Mouse (Mus musculus) forelimb bud, embryonic 11.5 days (tissue): ENCODE data around the gene Cpd.

Source experiments
- DNase-seq: peaks from one replicate; pipeline ENCODE4 v3.0.0-alpha.2; 2012; ENCODE audit warnings: low read depth, low spot score

The Cpd gene

DNA sequence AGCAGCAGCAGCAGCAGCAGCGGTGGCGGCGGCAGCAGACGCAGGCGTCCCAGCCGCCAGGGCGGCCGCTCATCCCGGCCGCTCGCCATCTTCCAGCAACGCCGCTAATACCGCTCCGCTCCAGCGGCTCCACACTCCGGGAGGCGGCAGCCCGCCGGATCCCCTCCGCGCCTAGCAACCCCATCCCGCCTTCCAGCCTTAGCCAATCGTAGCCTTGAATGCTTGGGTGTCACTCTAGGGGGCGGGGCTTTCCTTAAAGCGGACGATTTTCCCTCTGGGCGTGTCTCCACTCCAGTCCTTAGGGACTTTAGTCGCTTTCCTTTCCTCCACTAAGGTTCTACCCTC is at the start of gene Cpd:
TSS of gene Cpd (minus strand) at position 141 of the 345 bp plus-strand sequence.
- peak; percentile 95 for DNase-seq

DNA sequence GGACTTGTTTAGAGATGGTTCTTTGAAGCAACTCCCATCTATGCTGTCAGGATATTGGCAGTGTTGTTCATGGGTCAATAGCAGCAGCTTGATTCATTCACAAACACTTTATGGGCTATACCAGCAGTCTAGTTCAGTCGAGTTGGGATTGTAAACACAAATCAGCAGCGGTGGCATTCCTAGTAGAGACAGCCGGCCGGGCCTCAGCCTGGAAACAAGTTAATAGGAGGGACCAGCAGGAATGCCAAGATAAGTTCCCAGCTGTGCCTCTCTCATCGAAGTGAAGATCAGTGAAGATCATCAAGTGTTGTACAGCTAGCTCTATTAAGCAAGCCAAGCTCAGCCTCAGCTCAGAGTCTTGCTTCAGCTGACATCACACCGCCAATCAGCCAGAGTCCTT is 49.5 kb upstream of the Cpd start:
- no peak for DNase-seq

DNA sequence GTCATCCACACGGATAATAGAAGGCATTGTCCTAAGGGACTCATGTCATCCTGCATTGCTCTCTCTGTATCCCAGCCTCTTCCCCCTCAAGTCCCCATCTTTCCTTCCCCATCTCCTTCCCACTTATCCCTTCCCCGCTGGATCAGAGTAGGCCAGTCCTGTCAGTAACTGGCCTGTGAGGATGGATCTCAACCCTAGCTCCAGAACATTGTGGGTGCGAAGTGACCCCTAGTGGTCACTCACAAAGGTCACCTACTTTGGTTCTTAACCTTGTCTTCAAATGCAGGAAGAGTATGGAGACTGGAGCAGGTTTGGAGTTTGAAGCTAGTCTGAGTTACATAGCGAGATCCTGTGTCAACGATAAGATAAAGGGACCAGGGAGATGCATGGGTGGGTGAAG is 47.4 kb upstream of the Cpd start:
- DNase-seq = peak; percentile 67

DNA sequence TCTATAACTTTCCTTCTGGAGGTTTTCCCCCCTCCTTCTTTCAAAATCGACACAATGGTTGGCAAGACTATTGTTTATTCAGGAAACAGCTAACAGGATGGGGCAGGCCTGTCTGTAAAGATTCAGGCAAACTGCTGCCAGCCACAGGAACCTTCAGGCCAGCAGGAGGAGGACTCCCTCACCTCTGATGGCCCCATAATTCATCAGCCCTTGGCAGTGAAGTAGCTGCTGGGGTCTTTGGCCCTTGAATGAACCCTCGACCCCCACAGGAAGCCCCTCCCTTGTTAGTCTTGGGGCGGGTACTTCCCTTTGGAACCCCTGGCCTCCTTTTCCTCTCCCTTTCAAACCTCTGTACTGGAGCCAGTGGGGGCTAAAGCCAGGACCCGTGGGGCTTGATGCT is 46.8 kb upstream of the Cpd start:
- no peak for DNase-seq

GRCm38 (mm10) chr11:76892972-76893371 is 46.2 kb upstream of the Cpd start:
- DNase-seq = no peak

DNA sequence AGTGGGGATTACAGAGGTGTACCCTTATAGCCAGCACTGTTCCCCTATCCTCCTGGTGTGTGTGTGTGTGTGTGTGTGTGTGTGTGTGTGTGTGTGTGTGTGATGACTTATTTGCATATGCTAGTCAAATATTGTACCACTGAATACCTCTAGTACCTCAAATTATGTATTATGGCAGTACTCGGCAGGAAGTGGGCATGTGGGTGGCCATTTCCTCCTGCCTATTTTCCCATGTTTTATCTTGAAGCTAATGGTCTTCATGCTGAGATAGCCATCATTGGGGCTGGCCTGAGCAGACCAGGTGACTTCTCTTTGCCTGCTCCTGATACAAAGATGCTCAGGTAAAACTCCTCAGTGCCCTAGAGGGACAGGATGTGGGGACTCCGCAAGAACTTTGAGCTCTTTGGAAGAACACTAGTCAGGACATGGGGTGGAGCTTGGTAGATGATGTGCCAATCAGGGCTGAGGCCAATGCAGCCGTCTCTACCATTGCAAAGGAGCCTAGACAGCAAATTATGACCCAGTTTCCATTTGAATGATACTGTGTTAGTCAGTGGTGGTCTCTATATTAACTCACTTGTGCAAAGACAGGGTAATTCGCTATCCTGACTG is 45.0 kb upstream of the Cpd start:
- DNase-seq = no peak

GRCm38 (mm10) chr11:76891171-76891570 is 44.4 kb upstream of the Cpd start:
- no peak for DNase-seq

- DNase-seq = no peak
Measured at GRCm38 (mm10) chr11:76889339-76890164, 42.7 kb upstream of the Cpd start.

DNA sequence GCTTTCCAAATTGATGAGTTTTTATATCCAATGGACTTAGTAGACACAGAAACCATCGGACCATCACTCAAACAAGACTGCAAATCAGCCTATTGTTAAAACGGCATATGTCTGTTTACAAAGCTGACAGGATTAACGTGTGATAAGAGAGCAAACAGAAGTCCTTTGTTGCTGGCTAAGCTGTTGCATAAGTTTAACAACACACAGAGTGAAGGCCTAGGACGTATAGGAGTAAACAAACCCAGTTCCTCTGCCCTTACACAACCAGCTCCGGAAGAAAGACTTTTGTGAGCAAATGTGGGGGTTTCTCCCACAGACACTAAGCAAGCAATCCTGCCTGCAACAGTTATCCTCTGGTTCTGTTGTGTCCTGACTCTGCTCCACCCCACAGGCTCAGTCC is 37.6 kb upstream of the Cpd start:
- DNase-seq = no peak

DNA sequence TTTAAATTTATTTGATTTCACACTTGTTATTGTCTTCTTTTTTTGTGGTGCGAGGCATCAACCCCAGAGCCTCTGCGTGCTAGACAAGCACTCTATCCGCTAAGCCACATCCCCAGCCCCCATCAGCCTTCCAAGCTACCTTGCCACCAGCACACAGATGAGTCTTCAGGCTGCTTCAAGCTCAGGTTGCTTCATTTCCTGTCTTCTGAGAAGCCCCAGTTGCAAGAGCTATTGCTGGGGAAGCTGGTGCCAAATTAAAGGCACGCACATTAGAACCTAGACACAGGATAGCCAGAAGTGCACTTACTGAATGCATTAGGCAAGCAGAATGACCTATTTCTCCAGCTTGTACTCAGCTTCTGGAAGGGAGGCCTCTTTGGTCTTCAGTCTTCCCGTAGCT is 33.0 kb upstream of the Cpd start:
- no peak for DNase-seq

DNA sequence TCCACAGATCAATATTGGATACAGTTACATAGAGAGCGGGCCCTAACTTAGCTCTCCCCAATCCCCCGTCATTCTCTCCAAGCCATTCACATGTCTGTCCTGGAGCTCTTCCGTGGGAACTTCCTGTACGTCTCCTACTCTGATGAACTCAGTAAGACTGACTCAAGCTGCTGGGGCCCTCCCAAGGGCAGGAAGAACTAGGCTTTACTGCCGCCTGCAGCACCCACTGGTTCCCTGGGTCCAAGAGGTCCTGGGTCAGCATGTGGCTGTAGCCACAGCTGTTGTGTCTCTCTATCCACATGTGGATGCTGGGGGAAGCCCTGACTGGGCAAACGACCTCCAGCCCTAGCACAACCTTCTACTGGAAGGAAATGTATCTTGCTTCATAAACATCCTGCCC is 27.9 kb upstream of the Cpd start:
- DNase-seq = no peak

- DNase-seq = no peak
Measured at GRCm38 (mm10) chr11:76873865-76874264, 27.0 kb upstream of the Cpd start.

- no peak for DNase-seq
Measured at GRCm38 (mm10) chr11:76872556-76873234, 25.9 kb upstream of the Cpd start.

- DNase-seq = no peak
Measured at GRCm38 (mm10) chr11:76861185-76861584, 14.4 kb upstream of the Cpd start.

GRCm38 (mm10) chr11:76859261-76859660 is 12.4 kb upstream of the Cpd start:
- no peak for DNase-seq

- no peak for DNase-seq
Measured at GRCm38 (mm10) chr11:76858781-76859180, 12.0 kb upstream of the Cpd start.

- DNase-seq = no peak
Measured at GRCm38 (mm10) chr11:76857111-76857510, 10.3 kb upstream of the Cpd start.

DNA sequence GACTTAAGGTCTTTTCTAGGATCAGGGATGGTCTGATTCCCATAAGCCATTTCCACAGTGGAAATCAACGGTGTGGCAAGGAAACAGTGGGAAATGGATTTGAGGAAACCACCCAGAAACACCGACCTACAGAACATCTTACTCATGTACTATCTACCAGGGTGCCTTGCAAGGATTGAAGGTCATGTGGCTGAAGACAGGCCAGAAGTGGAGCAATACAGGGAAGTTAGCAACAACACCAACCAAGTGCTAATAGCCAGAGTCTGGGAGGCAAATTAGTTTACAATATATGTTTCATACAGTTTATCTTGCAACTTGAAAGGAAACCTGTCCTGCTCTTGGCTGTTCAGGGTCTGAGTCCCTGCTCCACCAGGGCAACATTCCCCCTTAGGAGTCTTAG is 9.8 kb upstream of the Cpd start:
- DNase-seq = no peak

DNA sequence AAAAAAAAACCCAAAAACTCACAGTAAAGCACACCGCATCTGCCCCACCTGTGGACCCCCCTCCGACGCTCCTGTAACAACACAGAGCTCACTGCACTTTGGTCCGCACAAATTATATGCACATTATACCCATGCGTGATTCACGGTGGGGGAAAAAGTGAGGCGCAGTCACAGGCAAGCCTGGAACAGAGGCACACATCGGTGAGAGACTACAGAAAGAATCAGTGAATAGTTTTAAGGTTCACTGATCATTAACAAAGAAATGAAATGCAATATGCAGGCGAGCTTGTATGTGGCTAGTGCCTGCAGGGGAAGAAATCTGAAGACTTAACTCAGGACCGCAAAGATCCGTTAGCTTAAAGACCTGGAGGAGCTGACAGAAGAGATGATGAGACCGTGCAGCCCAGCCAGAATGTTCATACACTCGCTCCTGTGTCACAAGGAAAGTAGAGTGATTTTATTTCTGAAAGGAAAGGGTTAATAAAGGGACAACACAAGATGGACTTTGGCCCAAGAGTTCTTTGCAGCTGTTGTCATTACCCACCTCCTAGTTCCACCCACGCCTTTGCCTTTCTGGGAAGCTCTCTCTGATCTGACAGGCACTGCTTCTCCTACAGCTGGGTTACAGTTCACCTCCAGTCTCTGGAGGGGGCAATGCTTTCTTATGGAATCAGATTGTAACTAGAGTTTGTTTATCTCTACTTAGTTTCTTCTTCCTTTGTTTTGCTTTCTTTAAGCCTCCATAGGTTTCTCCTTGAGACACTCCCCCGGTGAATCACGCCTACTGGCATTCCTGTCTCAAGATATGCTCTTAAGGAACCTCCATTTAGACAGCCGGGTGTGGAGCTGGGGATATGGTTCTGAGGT is 7.9 kb upstream of the Cpd start:
- DNase-seq = no peak

- DNase-seq = no peak
Measured at GRCm38 (mm10) chr11:76851512-76851911, 4.7 kb upstream of the Cpd start.

DNA sequence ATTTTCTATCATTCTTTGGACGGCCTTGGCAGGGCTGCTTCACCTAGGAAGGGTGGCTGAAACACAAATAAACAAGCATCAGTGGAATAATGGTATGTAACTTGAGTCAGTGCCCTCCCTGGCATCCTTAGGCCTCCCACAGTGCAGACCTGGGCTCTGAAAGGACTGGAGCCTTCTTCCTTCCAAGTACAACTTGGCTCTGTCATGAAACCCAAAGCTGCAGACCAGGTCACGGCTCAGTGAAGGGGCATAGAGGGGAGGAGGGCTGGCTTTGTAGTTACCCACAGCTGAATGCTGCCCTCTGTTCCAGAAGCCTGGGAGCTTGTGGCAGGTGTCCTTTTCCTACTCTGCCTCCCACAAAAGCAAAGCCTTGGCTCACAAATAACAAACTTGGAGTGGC is 2.8 kb upstream of the Cpd start:
- no peak for DNase-seq

GRCm38 (mm10) chr11:76848081-76848480 is 1.3 kb upstream of the Cpd start:
- no peak for DNase-seq
